Mouse (Mus musculus): ENCODE measurements around the gene Rab5b. TPM values are rescaled to one million over a fixed set of nuclear protein-coding genes. Genes with fewer than 3 reads are reported as not detected.
A peak's percentile ranks its signal among the peaks of the same experiment; 100 is the strongest.

The Rab5b gene
- total and polyA plus RNA-seq, 2 experiments from 2014 or later = 118 to 133 TPM

DNA sequence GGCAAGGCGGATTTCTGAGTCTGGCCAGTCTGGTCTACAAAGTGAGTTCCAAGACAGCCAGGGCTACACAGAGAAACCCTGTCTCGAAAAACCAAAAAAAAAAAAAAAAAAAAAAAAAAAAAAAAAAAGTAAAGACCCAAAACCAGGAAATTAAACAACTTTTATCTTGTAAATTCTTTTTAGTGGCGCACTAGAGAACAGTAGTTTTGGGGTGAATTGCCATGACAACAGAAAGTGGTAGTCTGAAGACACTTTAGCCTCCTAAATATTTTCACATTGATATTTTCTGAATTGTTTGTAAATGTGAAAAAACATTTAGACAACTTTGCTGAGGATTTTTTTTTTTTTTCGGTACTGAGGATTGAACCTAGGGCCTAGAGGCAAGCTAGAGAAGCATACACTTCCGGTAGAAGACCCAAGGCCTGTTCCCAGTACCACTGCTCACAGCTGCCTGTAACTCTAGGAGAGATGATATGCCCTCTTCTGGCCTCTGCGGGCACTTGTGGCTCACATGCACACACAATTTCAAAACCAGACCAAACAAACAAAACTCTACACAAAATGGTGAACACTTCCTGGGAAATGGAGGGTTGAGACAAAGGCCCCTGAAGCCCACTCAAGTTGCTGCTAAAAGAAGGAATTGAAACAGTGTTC is 1.1 kb upstream of the Rab5b start:
- 80% methylated on average over 6 of the region's 6 CpGs for WGBS
- Histone ChIP-seq H3K27ac (ENCODE audit: low read depth, low read length) (peak overlapping the region; percentile 64; the same call in 1 of the 2 replicates), H3K4me1 (ENCODE audit: insufficient read depth) (no peaks in the 10 kb centered on the region), H3K9ac (peak overlapping the region; percentile 36; the same call in 1 of the 2 replicates), H3K27me3 (ENCODE audit: insufficient read depth, low read length) (no peaks in the 10 kb centered on the region), H3K9me3 (ENCODE audit: low read length) (no peaks in the 10 kb centered on the region), H3K4me2 (ENCODE audit: low read depth) (peak overlapping the region; percentile 50), H3K36me3 (ENCODE audit: insufficient read depth) (no peaks in the 10 kb centered on the region), H3K4me3 (ENCODE audit: low read depth, low read length) (peak overlapping the region; percentile 34; the same call in 1 of the 2 replicates)
- DNase-seq (no peak), ATAC-seq (no peak)
- peak; percentile 24; the same call in 1 of the 2 replicates for TF ChIP-seq CTCF (IDR thresholded peaks at IDR 0.05; ENCODE audit: low read depth)

GRCm38 (mm10) chr10:128695411-128695991 is 563 bp downstream of the Rab5b start:
- no peak for TF ChIP-seq CTCF (IDR thresholded peaks at IDR 0.05; ENCODE audit: low read depth)
- no peaks in the 10 kb centered on the region for H3K27me3 ChIP-seq (ENCODE audit: insufficient read depth, low read length)
- WGBS = 2% methylated on average over 22 of the region's 22 CpGs
- ATAC-seq = no peak
- no peak for DNase-seq
- no peaks in the 10 kb centered on the region for H3K36me3 ChIP-seq (ENCODE audit: insufficient read depth)
- peak overlapping the region; percentile 95 for H3K4me3 ChIP-seq (ENCODE audit: low read depth, low read length)
- peak overlapping the region; percentile 94 for H3K27ac ChIP-seq (ENCODE audit: low read depth, low read length)
- H3K9me3 ChIP-seq (ENCODE audit: low read length) = no peaks in the 10 kb centered on the region
- peak overlapping the region; percentile 94 for H3K9ac ChIP-seq
- H3K4me1 ChIP-seq (ENCODE audit: insufficient read depth) = no peaks in the 10 kb centered on the region
- H3K4me2 ChIP-seq (ENCODE audit: low read depth) = peak overlapping the region; percentile 79

GRCm38 (mm10) chr10:128674469-128675008 is 21.5 kb downstream of the Rab5b start:
- peak overlapping the region; percentile 67 for H3K4me3 ChIP-seq (ENCODE audit: low read depth, low read length)
- 2% methylated on average over 9 of the region's 9 CpGs for WGBS
- peak; percentile 56 for DNase-seq
- H3K36me3 ChIP-seq (ENCODE audit: insufficient read depth) = peaks cover 13% of the 10 kb centered on the region
- TF ChIP-seq CTCF (IDR thresholded peaks at IDR 0.05; ENCODE audit: low read depth) = peak; percentile 72
- peak overlapping the region; percentile 40; the same call in 1 of the 2 replicates for H3K27ac ChIP-seq (ENCODE audit: low read depth, low read length)
- peak overlapping the region; percentile 58 for H3K9ac ChIP-seq
- peaks cover 6% of the 10 kb centered on the region; the same call in 1 of the 2 replicates for H3K4me1 ChIP-seq (ENCODE audit: insufficient read depth)
- H3K27me3 ChIP-seq (ENCODE audit: insufficient read depth, low read length) = no peaks in the 10 kb centered on the region
- ATAC-seq = peak; percentile 5; the same call in 1 of the 2 replicates
- peak overlapping the region; percentile 95 for H3K4me2 ChIP-seq (ENCODE audit: low read depth)
- no peaks in the 10 kb centered on the region for H3K9me3 ChIP-seq (ENCODE audit: low read length)

- Histone ChIP-seq H3K27ac (ENCODE audit: low read depth, low read length) (peak within 1 kb of the TSS; percentile 45; the same call in 1 of the 2 replicates), H3K9me3 (ENCODE audit: low read length) (no peaks in the 10 kb centered on the region), H3K27me3 (ENCODE audit: insufficient read depth, low read length) (no peaks in the 10 kb centered on the region), H3K36me3 (ENCODE audit: insufficient read depth) (peaks cover 8% of the 10 kb centered on the region; the same call in 1 of the 2 replicates), H3K9ac (peak within 1 kb of the TSS; percentile 58), H3K4me1 (ENCODE audit: insufficient read depth) (peaks cover 6% of the 10 kb centered on the region; the same call in 1 of the 2 replicates), H3K4me2 (ENCODE audit: low read depth) (peak within 1 kb of the TSS; percentile 95), H3K4me3 (ENCODE audit: low read depth, low read length) (peak within 1 kb of the TSS; percentile 67)
- TF ChIP-seq CTCF (IDR thresholded peaks at IDR 0.05; ENCODE audit: low read depth) = no peak
- under 1% methylated on average over 60 of the region's 60 CpGs for WGBS
- DNase-seq (peak; percentile 85), ATAC-seq (peak; percentile 94)
Measured at GRCm38 (mm10) chr10:128673763-128674468, 22.1 kb downstream of the Rab5b start, which contains the start of gene Suox. Suox (minus strand) TSS chr10:128674073.

DNA sequence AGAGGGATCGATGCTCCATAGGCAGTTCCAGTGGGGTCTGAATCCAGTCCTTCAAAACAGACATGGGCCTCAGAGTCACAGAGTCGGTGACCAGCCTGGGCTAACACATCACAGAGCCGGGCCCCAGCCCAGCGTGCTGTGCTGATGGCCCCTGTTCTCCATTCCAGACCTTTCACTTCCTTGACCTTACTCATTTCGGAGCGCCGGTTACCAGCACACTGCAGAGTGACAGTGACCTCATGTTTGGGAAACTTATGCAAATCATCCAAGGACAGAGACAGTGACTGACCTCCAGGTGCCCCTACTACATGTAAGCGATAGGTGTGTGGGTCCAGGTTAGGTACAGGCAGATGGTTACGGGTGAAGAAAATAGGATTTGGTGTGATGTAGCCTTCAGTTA is 24.9 kb downstream of the Rab5b start:
- DNase-seq (no peak), ATAC-seq (no peak)
- TF ChIP-seq CTCF (IDR thresholded peaks at IDR 0.05; ENCODE audit: low read depth) = no peak
- Histone ChIP-seq H3K36me3 (ENCODE audit: insufficient read depth) (peaks cover 8% of the 10 kb centered on the region; the same call in 1 of the 2 replicates), H3K4me3 (ENCODE audit: low read depth, low read length) (no peak overlapping the region), H3K4me1 (ENCODE audit: insufficient read depth) (peaks cover 12% of the 10 kb centered on the region; the same call in 1 of the 2 replicates), H3K27me3 (ENCODE audit: insufficient read depth, low read length) (no peaks in the 10 kb centered on the region), H3K27ac (ENCODE audit: low read depth, low read length) (no peak overlapping the region), H3K9ac (no peak overlapping the region), H3K4me2 (ENCODE audit: low read depth) (no peak overlapping the region), H3K9me3 (ENCODE audit: low read length) (no peaks in the 10 kb centered on the region)
- 90% methylated on average over 9 of the region's 9 CpGs for WGBS

DNA sequence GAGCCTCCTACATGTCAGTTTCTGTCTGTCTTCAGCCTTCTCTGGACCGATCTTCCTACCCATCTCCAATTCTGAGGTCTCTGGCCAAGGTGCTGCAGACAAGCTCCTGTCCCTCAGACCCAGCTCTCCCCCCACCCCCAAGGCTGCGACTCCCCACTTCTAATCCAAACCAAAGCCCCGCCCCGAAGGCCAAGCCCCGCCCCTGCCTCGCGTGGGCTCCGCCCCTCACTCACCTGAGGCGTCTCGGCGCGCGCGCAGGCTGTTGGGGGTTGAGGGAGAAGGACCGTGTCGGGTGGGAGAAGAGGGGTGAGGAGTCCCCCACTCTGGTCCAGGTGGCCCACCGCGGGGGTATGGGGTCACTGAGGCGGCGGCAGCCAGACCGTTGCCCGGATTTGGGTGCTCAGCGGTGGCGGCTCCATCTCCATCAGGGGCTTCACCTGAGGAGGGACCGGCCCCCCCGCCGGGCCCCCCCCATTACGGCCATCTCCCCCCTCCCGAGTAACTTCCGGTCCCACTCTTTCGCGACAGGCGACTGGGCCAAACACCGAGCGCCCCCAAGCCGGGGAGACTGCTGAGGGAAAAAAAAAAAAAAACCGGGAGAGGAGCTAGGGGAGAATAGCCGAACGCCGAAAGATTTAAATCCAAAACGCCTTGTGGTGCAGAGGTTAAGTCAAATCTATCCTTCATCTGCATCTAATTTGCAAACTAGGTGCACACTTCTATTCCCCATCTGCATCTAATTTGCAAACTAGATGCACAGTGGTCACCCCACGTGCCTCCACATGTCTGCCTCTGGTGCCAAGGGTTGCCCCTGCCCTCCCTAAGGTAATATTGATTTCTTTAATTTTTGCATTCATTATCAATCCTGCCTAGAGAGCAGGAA is 27.0 kb downstream of the Rab5b start:
- Histone ChIP-seq H3K4me1 (ENCODE audit: insufficient read depth) (peaks cover 12% of the 10 kb centered on the region; the same call in 1 of the 2 replicates), H3K9ac (peak overlapping the region; percentile 80), H3K27me3 (ENCODE audit: insufficient read depth, low read length) (no peaks in the 10 kb centered on the region), H3K27ac (ENCODE audit: low read depth, low read length) (peak overlapping the region; percentile 81), H3K4me3 (ENCODE audit: low read depth, low read length) (peak overlapping the region; percentile 85), H3K4me2 (ENCODE audit: low read depth) (peak overlapping the region; percentile 79), H3K9me3 (ENCODE audit: low read length) (no peaks in the 10 kb centered on the region), H3K36me3 (ENCODE audit: insufficient read depth) (peaks cover 8% of the 10 kb centered on the region; the same call in 1 of the 2 replicates)
- under 1% methylated on average over 41 of the region's 42 CpGs for WGBS
- DNase-seq (peak; percentile 71), ATAC-seq (peak; percentile 60)
- TF ChIP-seq CTCF (IDR thresholded peaks at IDR 0.05; ENCODE audit: low read depth) = no peak

Measured in forebrain, postnatal 0 days (tissue).